Mouse (Mus musculus): ENCODE measurements around the gene Neurl4.

GRCm38 (mm10) chr11:69934681-69935080, 33.8 kb downstream of the Neurl4 start:
- TF ChIP-seq CTCF (IDR thresholded peaks at IDR 0.05; ENCODE audit: insufficient read depth, low read depth, low read length) (no peak), POLR2A (IDR thresholded peaks at IDR 0.05; ENCODE audit: insufficient read depth, low read depth, low read length) (no peak)
